Mouse (Mus musculus) liver, embryonic 14.5 days (tissue): ENCODE data around the gene Mob3a. TPM values are rescaled to one million over a fixed set of nuclear protein-coding genes. Genes with fewer than 3 reads are reported as not detected.

Source experiments
- ATAC-seq: fragments of 200-750 bp; cut with Nextera tagmentation; 2 replicates; pipeline ENCODE4 v1.8.0; 2017; ENCODE audit warnings: moderate number of reproducible peaks, mild to moderate bottlenecking, moderate library complexity; ENCODE audit not compliant: insufficient read depth
- DNase-seq, 3 experiments: peaks; one replicate each; pipeline ENCODE4 v3.0.0-alpha.2; 2012 to 2013; ENCODE audit warnings: low read depth in 3 of 3, low spot score in 3 of 3
- H3K27ac ChIP-seq: fragments of 300-500 bp; sonication (generic); 2 replicates; pipeline ENCODE4 v1.5.1; 2014; ENCODE audit warnings: moderate library complexity, mild to moderate bottlenecking, control low read depth, inconsistent platforms
- H3K27me3 ChIP-seq: fragments of 300-500 bp; sonication (generic); 2 replicates; pipeline ENCODE4 v1.6.1; 2014; ENCODE audit warnings: mild to moderate bottlenecking, low read length, moderate library complexity; ENCODE audit not compliant: control insufficient read depth, insufficient read depth
- H3K36me3 ChIP-seq: fragments of 300-500 bp; sonication (generic); replicated peaks from 2 replicates; pipeline ENCODE4 v1.6.1; 2014; ENCODE audit warnings: low read depth; ENCODE audit not compliant: control insufficient read depth, insufficient read depth
- H3K4me1 ChIP-seq, 2 experiments: fragments of 200-500 bp in 1 of 2; fragments of 300-500 bp in 1 of 2; sonication (generic) in 1 of 2; replicated peaks; 2 replicates each; pipeline ENCODE4 v1.6.1; 2012 to 2014; ENCODE audit warnings: antibody characterized with exemption in 1 of 2, inconsistent platforms in 1 of 2, low read length in 1 of 2; ENCODE audit not compliant: control insufficient read depth in 2 of 2, insufficient read depth in 2 of 2
- H3K4me2 ChIP-seq: fragments of 300-500 bp; sonication (generic); 2 replicates; pipeline ENCODE4 v1.6.1; 2014; ENCODE audit warnings: low read depth, mild to moderate bottlenecking, control low read depth, moderate library complexity
- H3K4me3 ChIP-seq, 2 experiments: fragments of 200-500 bp in 1 of 2; fragments of 300-500 bp in 1 of 2; sonication (generic) in 1 of 2; 2 replicates each; pipeline ENCODE4 v1.5.1; 2012 to 2014; ENCODE audit warnings: low read depth in 2 of 2, low read length in 2 of 2, mild to moderate bottlenecking in 2 of 2, control low read depth in 1 of 2, inconsistent platforms in 1 of 2, moderate library complexity in 1 of 2; ENCODE audit not compliant: insufficient read depth in 1 of 2
- H3K9ac ChIP-seq: fragments of 300-500 bp; sonication (generic); replicated peaks from 2 replicates; pipeline ENCODE4 v1.6.1; 2014; ENCODE audit warnings: mild to moderate bottlenecking, control low read depth, moderate library complexity
- H3K9me3 ChIP-seq: fragments of 300-500 bp; sonication (generic); 2 replicates; pipeline ENCODE4 v1.6.1; 2016; ENCODE audit warnings: low read length, mixed read lengths; ENCODE audit not compliant: control insufficient read depth
- CTCF ChIP-seq: IDR thresholded peaks from 2 replicates; pipeline ENCODE4 v1.5.1; 2016; ENCODE audit warnings: antibody characterized with exemption, low read depth, control low read depth
- EP300 ChIP-seq: IDR thresholded peaks from 2 replicates; pipeline ENCODE4 v1.6.1; 2016; ENCODE audit warnings: antibody characterized with exemption, low read depth
- WGBS: fragments of 180-500 bp; shearing (Covaris S2); extraction: QIAGEN DNeasy Blood & Tissue Kit; methylation state at CpG from one replicate; pipeline ENCODE4 v1.1.7; 2014; ENCODE audit not compliant: insufficient replicate concordance; 5-methylcytosine and 5-hydroxymethylcytosine counted together
- polyA plus RNA-seq, 2 experiments: library from polyadenylated mRNA; depleted of rRNA in 1 of 2; stranded (reverse) in 1 of 2; unstranded in 1 of 2; fragments of >200 nt; fragmentation: Nextera tagmentation in 1 of 2; extraction: Ambion mirVana in 1 of 2; gene quantifications; 2 replicates each; pipeline versions ENCODE4 v1.2.1 to v1.2.3; 2012 to 2014

The Mob3a gene
- polyA plus RNA-seq, 2 experiments, result 13.0 to 14.2 TPM

DNA sequence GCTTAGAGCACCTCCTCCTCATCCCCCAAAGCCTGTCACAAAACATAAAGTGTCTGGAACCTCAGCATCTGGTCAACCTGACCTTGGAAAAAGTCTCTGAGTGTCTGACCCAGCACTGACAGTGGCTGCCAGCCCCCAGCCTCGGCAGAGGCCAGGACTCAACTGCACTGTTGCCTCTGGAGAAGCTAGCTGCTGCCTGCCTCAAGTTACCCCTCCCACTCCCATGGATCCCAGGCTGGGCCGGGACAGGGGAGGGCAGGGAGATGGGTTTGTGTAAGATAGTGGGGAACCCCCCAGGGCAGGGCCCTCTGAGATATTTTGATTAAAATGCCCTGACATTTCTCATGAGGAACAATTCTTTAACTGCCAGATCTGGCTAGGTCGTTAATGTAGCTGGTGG lies 3.3 kb upstream of the Mob3a start:
- Histone ChIP-seq H3K4me2 (no peak overlapping the region), H3K4me3 (no peak overlapping the region), H3K4me1 (peaks cover 22% of the 10 kb centered on the region in 2 experiments), H3K27me3 (no peaks in the 10 kb centered on the region), H3K27ac (no peak overlapping the region), H3K36me3 (peaks cover 21% of the 10 kb centered on the region), H3K9ac (no peak overlapping the region), H3K9me3 (no peaks in the 10 kb centered on the region)
- 39% methylated on average over 3 of the region's 3 CpGs for WGBS
- TF ChIP-seq EP300, result no peak
- no peak for TF ChIP-seq CTCF
- DNase-seq (no peak), ATAC-seq (no peak)

DNA sequence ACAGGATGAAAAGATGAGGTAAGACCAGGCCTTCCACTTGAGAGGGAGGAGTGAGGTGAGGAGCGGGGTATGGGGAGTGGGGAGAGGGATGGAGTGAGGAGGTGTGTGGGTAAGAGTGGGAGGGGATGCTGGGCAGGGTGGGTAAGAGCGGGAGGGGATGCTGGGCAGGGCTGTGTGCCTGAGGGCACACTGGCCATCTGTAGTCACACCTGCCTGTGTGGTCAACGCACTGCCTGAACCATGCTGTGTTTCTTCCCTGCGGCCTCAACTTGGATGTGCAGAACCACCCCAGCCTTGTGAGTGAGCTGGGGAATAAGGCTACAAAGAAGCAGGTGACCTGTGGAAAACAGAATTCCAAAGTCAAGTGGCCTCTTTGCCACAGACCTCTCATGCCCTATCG lies 2.6 kb upstream of the Mob3a start:
- ATAC-seq (no peak), DNase-seq (no peak)
- H3K4me2 ChIP-seq, result no peak overlapping the region
- H3K27me3 ChIP-seq, result no peaks in the 10 kb centered on the region
- peaks cover 18% of the 10 kb centered on the region for H3K36me3 ChIP-seq
- H3K9ac ChIP-seq, result no peak overlapping the region
- H3K4me3 ChIP-seq, result no peak overlapping the region
- 86% methylated on average over 5 of the region's 5 CpGs for WGBS
- TF ChIP-seq CTCF, result no peak
- TF ChIP-seq EP300, result no peak
- peaks cover 26 to 28% of the 10 kb centered on the region in 2 experiments for H3K4me1 ChIP-seq
- no peak overlapping the region for H3K27ac ChIP-seq
- no peaks in the 10 kb centered on the region for H3K9me3 ChIP-seq

DNA sequence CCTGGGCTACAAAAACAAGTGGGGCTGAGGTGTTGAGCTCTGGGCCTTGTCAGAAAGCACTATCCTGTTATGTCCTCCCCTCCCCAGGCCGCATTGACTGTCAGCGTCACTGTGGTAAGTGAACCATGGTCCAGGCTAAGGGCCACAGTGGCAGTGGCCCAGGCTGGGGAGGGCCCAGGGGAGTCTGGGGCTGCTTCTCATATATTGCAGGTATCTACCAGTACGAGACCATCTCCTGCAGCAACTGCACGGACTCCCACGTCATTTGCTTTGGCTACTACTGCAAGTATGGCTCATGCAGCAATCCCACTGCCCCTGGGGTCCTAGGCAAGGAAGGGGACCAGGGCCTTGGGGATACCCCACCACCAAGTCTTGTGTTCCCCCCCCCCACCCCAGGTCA lies 1.9 kb upstream of the Mob3a start:
- Histone ChIP-seq H3K4me2 (peak overlapping the region; percentile 98), H3K9ac (peak overlapping the region; percentile 62), H3K9me3 (no peaks in the 10 kb centered on the region), H3K27ac (no peak overlapping the region), H3K4me1 (peaks cover 31 to 34% of the 10 kb centered on the region in 2 experiments), H3K4me3 (peak overlapping the region; percentile 64 to 67; a peak in 3 of 4 replicates), H3K27me3 (no peaks in the 10 kb centered on the region), H3K36me3 (peaks cover 10% of the 10 kb centered on the region)
- ATAC-seq (no peak), DNase-seq (no peak)
- TF ChIP-seq CTCF, result no peak
- no peak for TF ChIP-seq EP300
- 87% methylated on average over 5 of the region's 5 CpGs for WGBS

GRCm38 (mm10) chr10:80702536-80703390 lies 986 bp upstream of the Mob3a start:
- Histone ChIP-seq H3K36me3 (peaks cover 3% of the 10 kb centered on the region; the same call in 1 of the 2 replicates), H3K4me2 (peak overlapping the region; percentile 98), H3K4me3 (peak overlapping the region; percentile 64 to 67), H3K27ac (peak overlapping the region; percentile 92), H3K4me1 (peaks cover 39 to 42% of the 10 kb centered on the region in 2 experiments), H3K9ac (peak overlapping the region; percentile 62), H3K9me3 (no peaks in the 10 kb centered on the region), H3K27me3 (no peaks in the 10 kb centered on the region)
- ATAC-seq (peak; percentile 78), DNase-seq (peak; percentile 89 to 92 (median 90))
- 4% methylated on average over 47 of the region's 47 CpGs for WGBS
- TF ChIP-seq EP300 (no peak), CTCF (peak; percentile 45; the same call in 1 of the 2 replicates)

GRCm38 (mm10) chr10:80700732-80701131 lies 1.0 kb downstream of the Mob3a start:
- Histone ChIP-seq H3K4me3 (peak overlapping the region; percentile 63 to 64), H3K36me3 (no peaks in the 10 kb centered on the region), H3K4me1 (peaks cover 59 to 60% of the 10 kb centered on the region in 2 experiments), H3K27ac (peak overlapping the region; percentile 92), H3K9me3 (no peaks in the 10 kb centered on the region), H3K4me2 (peak overlapping the region; percentile 98), H3K27me3 (no peaks in the 10 kb centered on the region), H3K9ac (peak overlapping the region; percentile 53)
- 6% methylated on average over 4 of the region's 4 CpGs for WGBS
- ATAC-seq, result no peak
- no peak for DNase-seq
- TF ChIP-seq CTCF (no peak), EP300 (no peak)
